Mouse (Mus musculus) C2C12 (cell line): ENCODE data around the gene Car14. TPM values are rescaled to one million over a fixed set of nuclear protein-coding genes. Genes with fewer than 3 reads are reported as not detected.

Experiments used
- H3K27me3 ChIP-seq: one replicate; pipeline ENCODE4 v1.6.1; 2011; ENCODE audit not compliant: control insufficient read depth, insufficient read depth, insufficient read length
- H3K36me3 ChIP-seq: one replicate; pipeline ENCODE4 v1.6.1; 2011; ENCODE audit not compliant: control insufficient read depth, insufficient read depth
- H3K4me3 ChIP-seq: one replicate; pipeline ENCODE4 v1.5.1; 2011; ENCODE audit warnings: mild to moderate bottlenecking, control low read depth; ENCODE audit not compliant: poor library complexity, insufficient read depth, severe bottlenecking
- H3K79me2 ChIP-seq: one replicate; pipeline ENCODE4 v1.6.1; 2011; ENCODE audit not compliant: control insufficient read depth, insufficient read depth
- H3K79me3 ChIP-seq: one replicate; pipeline ENCODE4 v1.6.1; 2011; ENCODE audit warnings: low read depth, control low read depth
- H3ac ChIP-seq: one replicate; pipeline ENCODE3; 2011; ENCODE audit warnings: low read depth; ENCODE audit not compliant: control insufficient read depth, insufficient read length
- CEBPB ChIP-seq: IDR thresholded peaks from one replicate; pipeline ENCODE4 v1.6.1; 2011; ENCODE audit warnings: low read depth, mild to moderate bottlenecking, control low read depth, moderate library complexity
- CTCF ChIP-seq: IDR thresholded peaks from one replicate; pipeline ENCODE4 v1.5.1; 2011; ENCODE audit not compliant: control insufficient read depth, insufficient read depth, insufficient read length
- FOSL1 ChIP-seq: IDR thresholded peaks from one replicate; pipeline ENCODE4 v1.8.0; 2011; ENCODE audit warnings: mild to moderate bottlenecking, low read length; ENCODE audit not compliant: poor library complexity, insufficient read depth, severe bottlenecking
- MAX ChIP-seq: IDR thresholded peaks from one replicate; pipeline ENCODE4 v1.6.1; 2011; ENCODE audit warnings: mild to moderate bottlenecking, control low read depth
- MYOD1 ChIP-seq: IDR thresholded peaks from one replicate; pipeline ENCODE4 v1.6.1; 2011; ENCODE audit warnings: low read depth; ENCODE audit not compliant: control insufficient read depth, insufficient read length
- MYOG ChIP-seq: IDR thresholded peaks from one replicate; pipeline ENCODE4 v1.6.1; 2011; ENCODE audit not compliant: control insufficient read depth, insufficient read length; ENCODE audit errors: extremely low read depth
- USF1 ChIP-seq: IDR thresholded peaks from one replicate; pipeline ENCODE4 v1.6.1; 2011; ENCODE audit warnings: low read depth, mild to moderate bottlenecking, control low read depth, moderate library complexity
- polyA plus RNA-seq: library from polyadenylated mRNA; unstranded; fragments of >200 nt; fragmentation: generic; extraction: Trizol; gene quantifications from one replicate; pipeline ENCODE4 v1.2.1, GENCODE M21; 2012; ENCODE audit warnings: missing spikeins

Car14 gene
- polyA plus RNA-seq, 1 experiment: not detected

- Histone ChIP-seq H3K4me3 (no peak overlapping the region), H3K79me3 (no peaks in the 10 kb centered on the region), H3K27me3 (no peaks in the 10 kb centered on the region), H3K79me2 (no peaks in the 10 kb centered on the region), H3K36me3 (no peaks in the 10 kb centered on the region), H3ac (no peak overlapping the region)
- TF ChIP-seq CTCF: no peak
- TF ChIP-seq MAX: no peak
- no peak for TF ChIP-seq MYOG
- TF ChIP-seq CEBPB: no peak
- no peak for TF ChIP-seq MYOD1
- no peak for TF ChIP-seq USF1
- no peak for TF ChIP-seq FOSL1
Measured at GRCm38 (mm10) chr3:95916760-95917159, 12.3 kb upstream of the Car14 start.

GRCm38 (mm10) chr3:95914706-95915105 is 10.2 kb upstream of the Car14 start:
- TF ChIP-seq MYOD1 (no peak), USF1 (no peak), MAX (no peak), FOSL1 (no peak), MYOG (no peak)
- Histone ChIP-seq H3K36me3 (no peaks in the 10 kb centered on the region), H3K79me2 (no peaks in the 10 kb centered on the region), H3K4me3 (no peak overlapping the region), H3ac (no peak overlapping the region), H3K27me3 (no peaks in the 10 kb centered on the region), H3K79me3 (no peaks in the 10 kb centered on the region)

- H3K36me3 ChIP-seq: no peaks in the 10 kb centered on the region
- H3K79me2 ChIP-seq: no peaks in the 10 kb centered on the region
- H3K27me3 ChIP-seq: peaks cover 13% of the 10 kb centered on the region
- TF ChIP-seq CTCF: no peak
- TF ChIP-seq MYOD1: no peak
- no peak for TF ChIP-seq CEBPB
- TF ChIP-seq MAX: no peak
- TF ChIP-seq MYOG: no peak
- no peak for TF ChIP-seq FOSL1
- TF ChIP-seq USF1: no peak
- H3ac ChIP-seq: no peak overlapping the region
- no peaks in the 10 kb centered on the region for H3K79me3 ChIP-seq
- H3K4me3 ChIP-seq: no peak overlapping the region
Measured at GRCm38 (mm10) chr3:95907613-95908012, 3.1 kb upstream of the Car14 start.

- H3K27me3 ChIP-seq: peaks cover 13% of the 10 kb centered on the region
- H3ac ChIP-seq: no peak overlapping the region
- TF ChIP-seq MAX (no peak), CTCF (peak; percentile 82), FOSL1 (no peak)
- no peaks in the 10 kb centered on the region for H3K79me2 ChIP-seq
- H3K4me3 ChIP-seq: no peak overlapping the region
- no peaks in the 10 kb centered on the region for H3K36me3 ChIP-seq
- no peaks in the 10 kb centered on the region for H3K79me3 ChIP-seq
Measured at GRCm38 (mm10) chr3:95906860-95907259, 2.4 kb upstream of the Car14 start.

GRCm38 (mm10) chr3:95905940-95906492 is 1.5 kb upstream of the Car14 start:
- Histone ChIP-seq H3K36me3 (no peaks in the 10 kb centered on the region), H3K79me3 (no peaks in the 10 kb centered on the region), H3ac (no peak overlapping the region), H3K27me3 (peaks cover 13% of the 10 kb centered on the region), H3K4me3 (no peak overlapping the region), H3K79me2 (no peaks in the 10 kb centered on the region)
- TF ChIP-seq FOSL1 (no peak), CEBPB (no peak), CTCF (peak; percentile 34), MAX (no peak)

- no peaks in the 10 kb centered on the region for H3K79me2 ChIP-seq
- H3K79me3 ChIP-seq: no peaks in the 10 kb centered on the region
- H3K36me3 ChIP-seq: no peaks in the 10 kb centered on the region
- H3K4me3 ChIP-seq: no peak overlapping the region
- H3ac ChIP-seq: peak overlapping the region; percentile 59
- H3K27me3 ChIP-seq: peaks cover 13% of the 10 kb centered on the region
- no peak for TF ChIP-seq CEBPB
- TF ChIP-seq USF1: peak; percentile 79
Measured at GRCm38 (mm10) chr3:95905146-95905939, 852 bp upstream of the Car14 start.
